Mouse (Mus musculus): ENCODE results near the gene Mmp2.

Gene Mmp2

GRCm38 (mm10) chr8:92895053-92895452, 68.0 kb downstream of the Mmp2 start:
- DNase-seq (ENCODE audit: inconsistent ontology term), result no peak

GRCm38 (mm10) chr8:92896056-92896455, 69.0 kb downstream of the Mmp2 start:
- no peak for DNase-seq (ENCODE audit: inconsistent ontology term)

GRCm38 (mm10) chr8:92896611-92897010, 69.5 kb downstream of the Mmp2 start:
- no peak for DNase-seq (ENCODE audit: inconsistent ontology term)

GRCm38 (mm10) chr8:92897794-92898193, 70.7 kb downstream of the Mmp2 start:
- no peak for DNase-seq (ENCODE audit: inconsistent ontology term)

GRCm38 (mm10) chr8:92899590-92899989, 72.5 kb downstream of the Mmp2 start:
- DNase-seq (ENCODE audit: inconsistent ontology term), result no peak

- DNase-seq (ENCODE audit: inconsistent ontology term), result no peak
Observed at GRCm38 (mm10) chr8:92901107-92901506, 74.0 kb downstream of the Mmp2 start, which contains the start of gene Capns2. TSS of gene Capns2 (plus strand) at chr8:92901407.

GRCm38 (mm10) chr8:92902981-92903380, 75.9 kb downstream of the Mmp2 start:
- DNase-seq (ENCODE audit: inconsistent ontology term), result no peak

Measured in Muller cell, postnatal 12 days (primary cell).